Comparison of ENCODE assay signal across 8 mouse cellular contexts in genomic region chrX:94234532-94235189, GRCm38 (mm10). TPM values are rescaled to one million over a fixed set of nuclear protein-coding genes. Genes with fewer than 3 reads are reported as not detected.
DNase-seq lines count a peak whose midpoint lies in the region; ATAC-seq and TF ChIP-seq lines count a peak whose summit lies in the region.

TSS of gene Klhl15 (plus strand) at chrX:94234599.

- DNase-seq in c-Kit-positive CD71-positive TER-119-negative erythroid progenitor cells, embryonic 14.5 days (ENCODE audit: low read depth): peak; percentile 67
- DNase-seq in forebrain, embryonic 11.5 days (ENCODE audit: low spot score): peak; percentile 90
- peak; percentile 80 to 91 for DNase-seq in kidney, postnatal 25 days
- peak; percentile 78 for DNase-seq in liver, embryonic 13.5 days
- peak; percentile 74 to 85 for DNase-seq in natural killer cell, adult 2 months (ENCODE audit: low spot score in 2 of 2)

- 11% methylated on average over 40 of the region's 70 CpGs for WGBS in forebrain, embryonic 11.5 days
- 4% methylated on average over 54 of the region's 70 CpGs for WGBS in heart, embryonic 16.5 days
- WGBS in liver, embryonic 13.5 days (ENCODE audit: insufficient replicate concordance): 12% methylated on average over 29 of the region's 70 CpGs
- 8% methylated on average over 48 of the region's 70 CpGs for WGBS in stomach, embryonic 14.5 days

- no peaks in the 10 kb centered on the region for H3K36me3 ChIP-seq in E14TG2a.4 (ENCODE audit: insufficient read depth, low read length)
- no peaks in the 10 kb centered on the region for H3K36me3 ChIP-seq in forebrain, embryonic 11.5 days (ENCODE audit: control insufficient read depth, insufficient read depth, low read length)
- no peaks in the 10 kb centered on the region for H3K36me3 ChIP-seq in heart, embryonic 16.5 days (ENCODE audit: control insufficient read depth, insufficient read depth)
- no peaks in the 10 kb centered on the region for H3K36me3 ChIP-seq in liver, embryonic 13.5 days
- no peaks in the 10 kb centered on the region for H3K36me3 ChIP-seq in stomach, embryonic 14.5 days (ENCODE audit: control insufficient read depth, insufficient read depth, low read length)

- peaks cover 7% of the 10 kb centered on the region for H3K27me3 ChIP-seq in E14TG2a.4 (ENCODE audit: insufficient read depth, low read length)
- peaks cover 39% of the 10 kb centered on the region for H3K27me3 ChIP-seq in forebrain, embryonic 11.5 days (ENCODE audit: control insufficient read depth, insufficient read depth, low read length)
- H3K27me3 ChIP-seq in heart, embryonic 16.5 days (ENCODE audit: control insufficient read depth, insufficient read depth, low read length): peaks cover 31% of the 10 kb centered on the region
- H3K27me3 ChIP-seq in liver, embryonic 13.5 days: peaks cover 28% of the 10 kb centered on the region
- H3K27me3 ChIP-seq in stomach, embryonic 14.5 days (ENCODE audit: control insufficient read depth, insufficient read depth, low read length): no peaks in the 10 kb centered on the region; the same call in 1 of the 2 replicates

- peak within 1 kb of the TSS; percentile 68 for H3K9ac ChIP-seq in forebrain, embryonic 11.5 days (ENCODE audit: low read length)
- H3K9ac ChIP-seq in heart, embryonic 16.5 days (ENCODE audit: low read length): peak within 1 kb of the TSS; percentile 77
- H3K9ac ChIP-seq in liver, embryonic 13.5 days: peak within 1 kb of the TSS; percentile 81
- H3K9ac ChIP-seq in stomach, embryonic 14.5 days (replicated peaks; ENCODE audit: low read depth, low read length): peak within 1 kb of the TSS; percentile 52

- peak within 1 kb of the TSS; percentile 51 for H3K4me2 ChIP-seq in forebrain, embryonic 11.5 days (ENCODE audit: low read depth, low read length, severe bottlenecking)
- peak within 1 kb of the TSS; percentile 59 for H3K4me2 ChIP-seq in heart, embryonic 16.5 days (ENCODE audit: low read depth, low read length)
- H3K4me2 ChIP-seq in liver, embryonic 13.5 days: peak within 1 kb of the TSS; percentile 77
- H3K4me2 ChIP-seq in stomach, embryonic 14.5 days (replicated peaks; ENCODE audit: low read depth, low read length): peak within 1 kb of the TSS; percentile 46

- H3K4me1 ChIP-seq in E14TG2a.4 (replicated peaks; ENCODE audit: low read depth, low read length): 0 out of 2 replicates have a peak, but pooled peaks cover 3% of the 10 kb centered on the region
- no peaks in the 10 kb centered on the region for H3K4me1 ChIP-seq in forebrain, embryonic 11.5 days (replicated peaks; ENCODE audit: control insufficient read depth, insufficient read depth, low read length)
- no peaks in the 10 kb centered on the region for H3K4me1 ChIP-seq in heart, embryonic 16.5 days (ENCODE audit: control insufficient read depth, insufficient read depth, low read length)
- peaks cover 11% of the 10 kb centered on the region; the same call in 1 of the 2 replicates for H3K4me1 ChIP-seq in liver, embryonic 13.5 days (replicated peaks)
- no peaks in the 10 kb centered on the region for H3K4me1 ChIP-seq in stomach, embryonic 14.5 days (ENCODE audit: control insufficient read depth, insufficient read depth, low read length)

- H3K4me3 ChIP-seq in E14TG2a.4 (replicated peaks; ENCODE audit: low read length): peak within 1 kb of the TSS; percentile 83
- H3K4me3 ChIP-seq in forebrain, embryonic 11.5 days (ENCODE audit: low read depth, low read length): peak within 1 kb of the TSS; percentile 54
- peak within 1 kb of the TSS; percentile 73 for H3K4me3 ChIP-seq in heart, embryonic 16.5 days (ENCODE audit: low read length)
- H3K4me3 ChIP-seq in liver, embryonic 13.5 days (replicated peaks): peak within 1 kb of the TSS; percentile 74
- H3K4me3 ChIP-seq in stomach, embryonic 14.5 days (ENCODE audit: low read depth, low read length): peak within 1 kb of the TSS; percentile 55

- peak; percentile 96 for ATAC-seq in forebrain, embryonic 11.5 days (replicated peaks; ENCODE audit: low FRiP score)
- peak; percentile 94 for ATAC-seq in heart, embryonic 16.5 days (replicated peaks; ENCODE audit: extremely low read depth, insufficient read depth, low FRiP score)
- ATAC-seq in liver, embryonic 13.5 days (ENCODE audit: low read depth): peak; percentile 92
- peak; percentile 97 for ATAC-seq in stomach, embryonic 14.5 days (ENCODE audit: insufficient number of reproducible peaks, insufficient read depth, low FRiP score, low read depth)

- no peak for TF ChIP-seq CTCF in E14TG2a.4 (conservative IDR thresholded peaks at IDR 0.05; ENCODE audit: low read length)

- no peaks in the 10 kb centered on the region for H3K9me3 ChIP-seq in E14TG2a.4 (ENCODE audit: low read length)
- no peaks in the 10 kb centered on the region for H3K9me3 ChIP-seq in forebrain, embryonic 11.5 days (ENCODE audit: control insufficient read depth, low read length)
- H3K9me3 ChIP-seq in heart, embryonic 16.5 days (replicated peaks; ENCODE audit: control insufficient read depth, low read length): no peaks in the 10 kb centered on the region
- no peaks in the 10 kb centered on the region for H3K9me3 ChIP-seq in liver, embryonic 13.5 days (replicated peaks)
- H3K9me3 ChIP-seq in stomach, embryonic 14.5 days (ENCODE audit: control insufficient read depth, low read depth, low read length): no peaks in the 10 kb centered on the region

- H3K27ac ChIP-seq in forebrain, embryonic 11.5 days (ENCODE audit: low read depth, low read length): peak within 1 kb of the TSS; percentile 70
- peak within 1 kb of the TSS; percentile 90 for H3K27ac ChIP-seq in heart, embryonic 16.5 days (ENCODE audit: low read length)
- H3K27ac ChIP-seq in liver, embryonic 13.5 days: peak within 1 kb of the TSS; percentile 88
- H3K27ac ChIP-seq in stomach, embryonic 14.5 days (ENCODE audit: low read length): peak within 1 kb of the TSS; percentile 85

RNA-seq across cellular contexts. Expression of gene Klhl15, which starts in this region (rescaled TPM):
- 11.2 and 11.6 TPM in 2 replicates for polyA plus RNA-seq in forebrain, embryonic 11.5 days (2014; fragmentation: Nextera tagmentation; extraction: Ambion mirVana)
- 4.5 and 5.8 TPM in 2 replicates for polyA plus RNA-seq in heart, embryonic 16.5 days (2015; fragmentation: Nextera tagmentation; extraction: Ambion mirVana)
- 3.8 and 4.8 TPM in 2 replicates for polyA plus RNA-seq in liver, embryonic 13.5 days (2015; fragmentation: Nextera tagmentation; extraction: Ambion mirVana)
- polyA plus RNA-seq in stomach, embryonic 14.5 days (2014; fragmentation: Nextera tagmentation; extraction: Ambion mirVana): 11.7 and 11.9 TPM in 2 replicates

Comparison
In these comparisons a context has a peak if more than half of its experiments do, and no peak if none do; other contexts are left out.
1. Peak in every context shown above with its lines: DNase-seq, ATAC-seq, H3K4me3 ChIP-seq and H3K27ac ChIP-seq.